Mouse (Mus musculus): ENCODE results near the gene Edil3. TPM values are rescaled to one million over a fixed set of nuclear protein-coding genes. Genes with fewer than 3 reads are reported as not detected.
"Not testable (repeated sequence)": the region's sequence is repeated elsewhere in the genome, so short reads cannot be mapped to it uniquely, and the experiment has no call there.

Gene Edil3
- polyA plus RNA-seq, 1 experiment from 2014 or later, result 9.9 TPM

DNA sequence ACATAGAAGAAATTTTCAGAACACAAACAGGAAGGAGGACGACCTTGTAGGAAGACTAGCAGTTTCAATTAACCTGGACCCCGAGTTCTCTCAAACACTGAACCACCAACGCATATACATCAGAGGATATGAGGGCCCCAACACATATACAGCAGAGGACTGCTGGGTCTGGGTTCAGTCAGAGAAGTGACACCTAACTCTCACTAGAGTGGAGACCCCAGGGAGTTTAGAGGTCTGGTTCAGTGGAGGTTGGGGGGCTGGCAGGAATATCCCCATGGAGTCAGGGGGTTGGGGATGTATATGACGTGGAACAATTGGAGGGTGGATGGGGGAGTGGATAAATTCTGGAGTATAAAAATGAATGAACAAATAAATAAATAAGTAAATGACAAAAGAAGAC is 151.1 kb downstream of the Edil3 start:
- Histone ChIP-seq H3K9ac (replicated peaks) (no peak overlapping the region), H3K27me3 (no peaks in the 10 kb centered on the region), H3K4me1 (replicated peaks) (no peaks in the 10 kb centered on the region), H3K4me3 (replicated peaks) (no peak overlapping the region), H3K4me2 (no peak overlapping the region), H3K9me3 (no peaks in the 10 kb centered on the region), H3K27ac (no peak overlapping the region), H3K36me3 (no peaks in the 10 kb centered on the region)
- WGBS, result 73% methylated on average over 4 of the region's 4 CpGs
- ATAC-seq (ENCODE audit: insufficient number of reproducible peaks, insufficient read depth, low FRiP score, low TSS enrichment, low read depth), result no peak; the same call in 1 of the 2 replicates

GRCm38 (mm10) chr13:89007696-89008427 is 186.6 kb downstream of the Edil3 start:
- Histone ChIP-seq H3K9ac (replicated peaks) (no peak overlapping the region), H3K4me3 (replicated peaks) (no peak overlapping the region), H3K27ac (no peak overlapping the region), H3K27me3 (no peaks in the 10 kb centered on the region), H3K4me2 (no peak overlapping the region), H3K4me1 (replicated peaks) (no peaks in the 10 kb centered on the region), H3K36me3 (no peaks in the 10 kb centered on the region), H3K9me3 (no peaks in the 10 kb centered on the region)
- no peak for ATAC-seq (ENCODE audit: insufficient number of reproducible peaks, insufficient read depth, low FRiP score, low TSS enrichment, low read depth)
- 90% methylated on average over 4 of the region's 4 CpGs for WGBS

DNA sequence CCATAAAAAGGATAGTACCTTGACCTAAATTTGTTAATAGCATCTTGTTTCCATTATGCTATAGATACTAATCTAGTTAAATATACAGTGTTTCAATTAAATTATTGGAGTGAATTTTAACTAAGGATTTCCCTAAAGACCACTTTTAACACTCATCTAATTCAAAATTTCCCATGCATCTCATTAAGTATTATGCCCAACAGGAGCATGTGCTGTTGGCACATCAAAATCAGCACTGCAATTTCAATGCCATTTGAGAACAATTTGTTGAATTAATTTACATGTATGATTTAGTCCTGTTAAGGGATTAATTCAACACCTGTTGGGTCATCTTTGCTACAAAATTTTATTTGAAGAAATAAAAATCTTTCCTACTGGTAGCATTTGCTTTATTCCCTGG is 191.2 kb downstream of the Edil3 start:
- H3K27me3 ChIP-seq, result no peaks in the 10 kb centered on the region
- no peaks in the 10 kb centered on the region for H3K4me1 ChIP-seq (replicated peaks)
- no peak for ATAC-seq (ENCODE audit: insufficient number of reproducible peaks, insufficient read depth, low FRiP score, low TSS enrichment, low read depth)
- H3K36me3 ChIP-seq, result no peaks in the 10 kb centered on the region
- no peak overlapping the region for H3K9ac ChIP-seq (replicated peaks)
- H3K9me3 ChIP-seq, result no peaks in the 10 kb centered on the region
- H3K4me2 ChIP-seq, result no peak overlapping the region
- no peak overlapping the region for H3K27ac ChIP-seq
- no peak overlapping the region for H3K4me3 ChIP-seq (replicated peaks)

DNA sequence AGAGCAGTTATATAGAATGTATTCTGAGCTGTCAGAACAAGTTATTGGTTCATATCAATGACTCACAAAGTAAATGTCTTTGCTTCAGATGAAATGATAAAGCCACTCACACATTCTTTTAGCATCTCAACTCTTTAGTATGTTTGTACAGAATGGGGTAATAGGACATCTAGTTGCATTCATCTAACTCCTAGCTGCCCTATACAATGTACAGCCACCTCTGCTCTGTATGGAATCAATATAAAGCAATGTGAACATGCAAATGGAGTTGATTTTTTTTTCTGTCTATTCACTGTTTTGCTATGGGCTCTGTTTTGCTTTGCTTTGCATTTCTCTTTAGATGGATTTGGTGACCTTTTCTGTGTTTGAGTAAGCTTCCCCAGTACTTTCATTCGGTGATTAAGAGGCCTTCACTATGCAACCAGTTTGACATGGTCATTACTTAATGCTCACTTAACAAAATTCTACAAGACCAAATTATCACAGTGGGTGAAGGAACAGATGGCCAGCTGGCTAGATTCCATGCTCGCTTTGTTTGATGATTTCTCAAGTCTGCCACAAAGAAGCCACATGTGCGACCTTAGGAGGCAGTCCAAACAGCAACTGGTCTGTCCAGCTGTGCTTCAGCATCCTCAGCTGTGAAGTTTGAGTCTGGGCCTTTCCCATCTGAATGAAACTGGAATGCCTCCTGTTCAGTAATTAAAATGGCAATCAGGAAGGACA is 208.7 kb downstream of the Edil3 start:
- Histone ChIP-seq H3K27ac (no peak overlapping the region), H3K4me2 (no peak overlapping the region), H3K27me3 (no peaks in the 10 kb centered on the region), H3K36me3 (no peaks in the 10 kb centered on the region), H3K4me3 (replicated peaks) (no peak overlapping the region), H3K9ac (replicated peaks) (no peak overlapping the region), H3K9me3 (no peaks in the 10 kb centered on the region), H3K4me1 (replicated peaks) (no peaks in the 10 kb centered on the region)
- 56% methylated on average over 3 of the region's 3 CpGs for WGBS
- ATAC-seq (ENCODE audit: insufficient number of reproducible peaks, insufficient read depth, low FRiP score, low TSS enrichment, low read depth), result no peak

DNA sequence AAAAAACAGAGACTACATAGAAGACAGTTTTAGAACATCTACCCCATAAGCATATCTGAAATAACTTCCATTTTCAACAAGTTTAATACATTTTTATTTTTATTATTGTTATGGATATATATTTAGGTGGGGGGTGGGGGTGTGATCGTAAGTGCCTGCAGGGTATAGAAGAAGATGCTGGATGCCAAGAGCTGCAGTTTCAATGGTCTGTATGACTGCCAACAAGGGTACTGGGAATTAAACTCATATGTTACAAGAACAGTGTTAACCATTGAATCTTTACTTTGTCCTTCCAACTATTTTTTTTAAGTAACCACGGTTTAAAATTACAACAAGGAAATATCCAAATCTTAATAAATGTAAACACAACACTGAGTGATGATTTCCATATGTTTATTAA is 214.4 kb downstream of the Edil3 start:
- 71% methylated on average over 2 of the region's 2 CpGs for WGBS
- H3K27me3 ChIP-seq, result no peaks in the 10 kb centered on the region
- no peaks in the 10 kb centered on the region for H3K9me3 ChIP-seq
- H3K4me3 ChIP-seq (replicated peaks), result no peak overlapping the region
- H3K4me1 ChIP-seq (replicated peaks), result no peaks in the 10 kb centered on the region
- no peak for ATAC-seq (ENCODE audit: insufficient number of reproducible peaks, insufficient read depth, low FRiP score, low TSS enrichment, low read depth)
- H3K36me3 ChIP-seq, result no peaks in the 10 kb centered on the region
- H3K4me2 ChIP-seq, result no peak overlapping the region
- no peak overlapping the region for H3K27ac ChIP-seq
- H3K9ac ChIP-seq (replicated peaks), result no peak overlapping the region

DNA sequence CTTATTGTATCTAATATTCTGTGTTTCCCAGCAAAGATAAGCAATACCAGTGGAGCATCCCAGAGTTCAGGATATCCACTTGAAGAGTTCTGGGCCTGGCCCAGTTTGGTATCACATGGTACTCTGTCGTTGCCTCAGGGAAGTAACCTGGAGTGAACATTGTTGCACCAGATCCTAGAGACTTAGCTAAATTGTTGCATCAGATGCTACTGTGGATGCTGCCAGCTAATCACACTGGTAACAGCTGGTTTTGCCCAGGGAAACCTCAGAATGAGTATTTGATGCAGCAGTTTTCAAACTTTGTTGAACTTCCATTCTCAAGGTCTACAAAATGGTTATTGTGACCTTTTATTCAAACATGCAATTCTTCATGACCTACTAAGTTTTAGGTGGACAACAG is 220.2 kb downstream of the Edil3 start:
- ATAC-seq (ENCODE audit: insufficient number of reproducible peaks, insufficient read depth, low FRiP score, low TSS enrichment, low read depth), result no peak
- H3K36me3 ChIP-seq, result no peaks in the 10 kb centered on the region
- H3K4me2 ChIP-seq, result no peak overlapping the region
- H3K4me1 ChIP-seq (replicated peaks), result no peaks in the 10 kb centered on the region
- no peaks in the 10 kb centered on the region for H3K27me3 ChIP-seq
- WGBS, result 91% methylated on average over 1 of the region's 1 CpGs
- H3K4me3 ChIP-seq (replicated peaks), result no peak overlapping the region
- no peaks in the 10 kb centered on the region for H3K9me3 ChIP-seq
- H3K27ac ChIP-seq, result no peak overlapping the region
- H3K9ac ChIP-seq (replicated peaks), result no peak overlapping the region

- H3K4me2 ChIP-seq; H3K4me1 ChIP-seq (replicated peaks); H3K9me3 ChIP-seq; H3K4me3 ChIP-seq (replicated peaks); H3K36me3 ChIP-seq; H3K9ac ChIP-seq (replicated peaks); H3K27ac ChIP-seq; ATAC-seq (ENCODE audit: insufficient number of reproducible peaks, insufficient read depth, low FRiP score, low TSS enrichment, low read depth); H3K27me3 ChIP-seq: not testable (repeated sequence)
Observed at GRCm38 (mm10) chr13:89070132-89070531, 248.9 kb downstream of the Edil3 start.

GRCm38 (mm10) chr13:89076212-89076611 is 254.9 kb downstream of the Edil3 start:
- Histone ChIP-seq H3K9me3 (no peaks in the 10 kb centered on the region), H3K4me1 (replicated peaks) (no peaks in the 10 kb centered on the region), H3K36me3 (no peaks in the 10 kb centered on the region), H3K27me3 (no peaks in the 10 kb centered on the region), H3K4me3 (replicated peaks) (no peak overlapping the region), H3K27ac (no peak overlapping the region), H3K9ac (replicated peaks) (no peak overlapping the region), H3K4me2 (no peak overlapping the region)
- no peak for ATAC-seq (ENCODE audit: insufficient number of reproducible peaks, insufficient read depth, low FRiP score, low TSS enrichment, low read depth)
- WGBS, result 87% methylated on average over 1 of the region's 1 CpGs

GRCm38 (mm10) chr13:89105889-89106288 is 284.6 kb downstream of the Edil3 start:
- Histone ChIP-seq H3K4me2 (no peak overlapping the region), H3K9ac (replicated peaks) (no peak overlapping the region), H3K36me3 (no peaks in the 10 kb centered on the region), H3K27me3 (no peaks in the 10 kb centered on the region), H3K4me3 (replicated peaks) (no peak overlapping the region), H3K4me1 (replicated peaks) (no peaks in the 10 kb centered on the region), H3K27ac (no peak overlapping the region), H3K9me3 (no peaks in the 10 kb centered on the region)
- WGBS, result 59% methylated on average over 1 of the region's 1 CpGs
- ATAC-seq (ENCODE audit: insufficient number of reproducible peaks, insufficient read depth, low FRiP score, low TSS enrichment, low read depth), result no peak

GRCm38 (mm10) chr13:89117551-89117950 is 296.3 kb downstream of the Edil3 start:
- ATAC-seq (ENCODE audit: insufficient number of reproducible peaks, insufficient read depth, low FRiP score, low TSS enrichment, low read depth), result no peak
- WGBS, result 53% methylated on average over 2 of the region's 2 CpGs
- H3K36me3 ChIP-seq, result no peaks in the 10 kb centered on the region
- no peak overlapping the region for H3K4me2 ChIP-seq
- H3K9ac ChIP-seq (replicated peaks), result no peak overlapping the region
- H3K9me3 ChIP-seq, result no peaks in the 10 kb centered on the region
- no peak overlapping the region for H3K27ac ChIP-seq
- no peaks in the 10 kb centered on the region for H3K27me3 ChIP-seq
- no peaks in the 10 kb centered on the region for H3K4me1 ChIP-seq (replicated peaks)
- H3K4me3 ChIP-seq (replicated peaks), result no peak overlapping the region

- no peak for ATAC-seq (ENCODE audit: insufficient number of reproducible peaks, insufficient read depth, low FRiP score, low TSS enrichment, low read depth)
- Histone ChIP-seq H3K4me3 (replicated peaks) (no peak overlapping the region), H3K36me3 (no peaks in the 10 kb centered on the region), H3K27ac (no peak overlapping the region), H3K27me3 (no peaks in the 10 kb centered on the region), H3K4me1 (replicated peaks) (no peaks in the 10 kb centered on the region), H3K4me2 (no peak overlapping the region), H3K9ac (replicated peaks) (no peak overlapping the region), H3K9me3 (no peaks in the 10 kb centered on the region)
- WGBS, result 76% methylated on average over 8 of the region's 8 CpGs
Observed at GRCm38 (mm10) chr13:89119809-89120208, 298.5 kb downstream of the Edil3 start.

Measured in limb, embryonic 12.5 days (tissue).